Mouse (Mus musculus) hindbrain, postnatal 0 days (tissue): Measurements from ENCODE around the gene Tnk1. TPM values are rescaled to one million over a fixed set of nuclear protein-coding genes. Genes with fewer than 3 reads are reported as not detected.
A peak's percentile ranks its signal among the peaks of the same experiment; 100 is the strongest.

Experiments
- ATAC-seq: fragments of 200-750 bp; cut with Nextera tagmentation; 2 replicates; pipeline ENCODE4 v1.8.0; 2017; ENCODE audit warnings: mild to moderate bottlenecking, moderate TSS enrichment, moderate library complexity
- DNase-seq: peaks from one replicate; pipeline ENCODE4 v3.0.0-alpha.2; 2015; ENCODE audit warnings: low spot score
- H3K27ac ChIP-seq: fragments of 300-500 bp; sonication (generic); 2 replicates; pipeline ENCODE4 v1.5.1; 2014; ENCODE audit warnings: mild to moderate bottlenecking
- H3K27me3 ChIP-seq: fragments of 300-500 bp; sonication (generic); 2 replicates; pipeline ENCODE4 v1.6.1; 2014; ENCODE audit warnings: low read length, mixed read lengths; ENCODE audit not compliant: insufficient read depth
- H3K36me3 ChIP-seq: fragments of 300-500 bp; sonication (generic); 2 replicates; pipeline ENCODE4 v1.6.1; 2014; ENCODE audit warnings: low read length, mixed read lengths; ENCODE audit not compliant: insufficient read depth
- H3K4me1 ChIP-seq: fragments of 300-500 bp; sonication (generic); 2 replicates; pipeline ENCODE4 v1.6.1; 2014; ENCODE audit warnings: antibody characterized with exemption, low read length, mixed read lengths; ENCODE audit not compliant: insufficient read depth
- H3K4me2 ChIP-seq: fragments of 300-500 bp; sonication (generic); 2 replicates; pipeline ENCODE4 v1.6.1; 2014; ENCODE audit warnings: low read depth, mild to moderate bottlenecking, low read length, moderate library complexity, mixed read lengths
- H3K4me3 ChIP-seq: fragments of 300-500 bp; sonication (generic); 2 replicates; pipeline ENCODE4 v1.5.1; 2014; ENCODE audit warnings: low read length
- H3K9ac ChIP-seq: fragments of 300-500 bp; sonication (generic); replicated peaks from 2 replicates; pipeline ENCODE4 v1.6.1; 2014; ENCODE audit warnings: mild to moderate bottlenecking, low read length, moderate library complexity, mixed read lengths
- H3K9me3 ChIP-seq: fragments of 300-500 bp; sonication (generic); 2 replicates; pipeline ENCODE4 v1.6.1; 2016; ENCODE audit warnings: low read length, mixed read lengths
- CTCF ChIP-seq: IDR thresholded peaks from 2 replicates; pipeline ENCODE4 v1.5.1; 2016; ENCODE audit warnings: antibody characterized with exemption, control low read depth, low read depth
- WGBS: fragments of 180-500 bp; shearing (Covaris S2); extraction: QIAGEN DNeasy Blood & Tissue Kit; methylation state at CpG from one replicate; pipeline ENCODE4 v1.1.7; 2014; 5-methylcytosine and 5-hydroxymethylcytosine counted together
- polyA plus RNA-seq: library from polyadenylated mRNA; unstranded; fragments of >200 nt; fragmentation: Nextera tagmentation; extraction: Ambion mirVana; gene quantifications from 2 replicates; pipeline ENCODE4 v1.2.1, GENCODE M21; 2015
- total RNA-seq: library from RNA; depleted of rRNA; stranded (reverse); fragments of >200 nt; gene quantifications from 2 replicates; pipeline ENCODE4 v1.2.3, GENCODE M21; 2014

The Tnk1 gene
- total and polyA plus RNA-seq, 2 experiments from 2014 or later, result not detected

DNA sequence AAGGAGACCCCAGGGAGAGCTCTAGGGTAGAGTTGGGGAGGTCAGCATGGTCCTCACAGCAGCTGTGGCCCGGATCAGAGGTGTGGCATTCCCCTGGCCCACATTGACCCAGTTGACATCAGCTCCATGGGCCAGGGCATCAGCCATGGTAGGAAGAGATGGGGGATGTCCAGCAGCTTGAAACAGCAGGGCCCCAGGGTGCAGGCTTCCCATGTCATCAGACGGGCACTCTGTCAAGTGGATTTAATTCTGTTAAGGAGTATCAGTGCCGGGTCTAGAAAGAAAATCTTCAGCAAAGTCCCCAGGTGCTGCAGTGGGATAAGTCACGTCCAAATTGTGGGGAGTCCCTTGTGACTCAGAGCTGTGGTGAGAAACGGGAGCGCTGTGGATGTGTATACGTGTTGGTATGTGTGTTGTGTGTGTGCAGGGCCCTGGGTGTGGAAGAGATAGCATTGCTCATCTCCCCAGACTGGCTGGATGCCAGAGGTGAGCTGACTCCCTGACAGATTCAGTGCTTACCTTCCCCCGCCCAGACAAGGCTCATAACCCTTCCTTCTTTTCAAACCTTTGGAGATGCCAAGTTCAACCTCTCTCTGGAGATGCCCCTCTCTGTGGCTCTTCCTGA lies 25.1 kb upstream of the Tnk1 start:
- no peaks in the 10 kb centered on the region for H3K36me3 ChIP-seq
- H3K27ac ChIP-seq, result no peak overlapping the region
- no peaks in the 10 kb centered on the region for H3K27me3 ChIP-seq
- 86% methylated on average over 8 of the region's 8 CpGs for WGBS
- ATAC-seq (no peak), DNase-seq (no peak)
- H3K9me3 ChIP-seq, result no peaks in the 10 kb centered on the region
- no peaks in the 10 kb centered on the region for H3K4me1 ChIP-seq
- H3K4me3 ChIP-seq, result no peak overlapping the region
- no peak overlapping the region for H3K4me2 ChIP-seq
- H3K9ac ChIP-seq, result no peak overlapping the region
- no peak for TF ChIP-seq CTCF

DNA sequence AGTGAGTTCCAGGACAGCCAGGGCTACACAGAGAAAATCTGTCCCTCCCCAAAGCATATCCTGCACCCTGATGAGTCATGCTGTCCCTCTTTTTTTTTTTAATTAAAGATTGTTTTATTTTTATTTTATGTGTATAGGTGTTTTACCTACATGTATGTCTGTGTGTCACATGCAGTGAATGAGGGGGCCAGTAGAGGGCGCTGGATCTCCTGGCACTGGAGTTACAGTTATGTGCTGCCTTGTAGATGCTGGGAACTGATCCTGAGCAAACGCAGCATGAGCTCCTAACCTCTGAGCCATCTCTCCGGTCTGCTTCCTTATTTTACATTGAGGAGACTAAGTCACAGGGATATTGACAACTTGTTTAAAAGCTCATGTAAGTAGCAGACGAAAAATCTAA lies 24.5 kb upstream of the Tnk1 start:
- TF ChIP-seq CTCF, result peak; percentile 47
- DNase-seq, result no peak
- WGBS, result 70% methylated on average over 4 of the region's 4 CpGs
- H3K36me3 ChIP-seq, result no peaks in the 10 kb centered on the region
- H3K4me2 ChIP-seq, result no peak overlapping the region
- H3K9ac ChIP-seq, result no peak overlapping the region
- no peaks in the 10 kb centered on the region for H3K27me3 ChIP-seq
- H3K27ac ChIP-seq, result no peak overlapping the region
- ATAC-seq, result no peak
- no peak overlapping the region for H3K4me3 ChIP-seq
- no peaks in the 10 kb centered on the region for H3K4me1 ChIP-seq
- no peaks in the 10 kb centered on the region for H3K9me3 ChIP-seq

DNA sequence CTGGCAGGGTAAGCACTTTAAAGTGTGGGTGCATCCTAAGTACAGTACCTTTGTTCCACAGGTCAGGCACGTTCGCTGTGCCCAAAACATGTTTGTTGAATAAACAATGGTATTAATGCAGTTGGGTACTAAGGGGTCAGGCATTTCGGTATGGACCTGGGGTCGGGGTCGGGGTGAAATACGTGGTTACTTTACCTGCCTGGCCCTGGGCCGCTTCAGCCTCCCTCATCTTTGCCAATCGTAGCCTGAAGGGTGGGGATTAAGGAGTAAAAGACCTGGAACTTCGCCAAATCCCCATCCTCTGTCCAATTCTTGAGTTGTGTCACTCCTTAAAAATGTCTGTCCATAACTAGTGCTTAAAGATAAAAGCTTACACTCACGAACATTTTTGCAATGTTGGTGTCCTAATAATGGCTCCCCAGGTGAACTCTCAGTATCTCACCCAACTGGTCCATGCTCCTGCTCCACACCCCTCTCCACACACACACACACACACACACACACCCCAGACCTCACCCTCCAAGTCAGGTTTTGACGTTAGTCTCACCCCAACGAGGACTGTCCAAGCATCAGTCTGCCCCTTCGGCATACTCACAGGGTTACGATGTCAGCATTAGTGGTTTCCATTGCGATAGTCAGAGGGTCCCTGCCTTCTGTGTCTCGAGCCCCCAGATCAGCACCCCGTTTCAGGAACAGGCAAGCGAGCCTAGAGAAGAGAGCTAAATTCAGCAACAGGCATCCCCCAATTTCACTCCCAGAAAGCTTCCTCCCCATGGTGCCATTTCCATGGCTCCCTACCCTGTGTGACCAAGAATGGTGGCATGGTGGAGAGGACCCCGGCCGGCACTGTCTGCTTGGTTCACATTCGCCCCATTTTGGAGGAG lies 23.5 kb upstream of the Tnk1 start:
- ATAC-seq (no peak), DNase-seq (no peak)
- Histone ChIP-seq H3K4me1 (peaks cover 4% of the 10 kb centered on the region; the same call in 1 of the 2 replicates), H3K4me2 (peak overlapping the region; percentile 54), H3K27me3 (no peaks in the 10 kb centered on the region), H3K4me3 (peak overlapping the region; percentile 34; the same call in 1 of the 2 replicates), H3K9me3 (no peaks in the 10 kb centered on the region), H3K9ac (0 out of 2 replicates have a peak overlapping the region, but pooled peaks have one; percentile 37), H3K36me3 (no peaks in the 10 kb centered on the region), H3K27ac (no peak overlapping the region)
- WGBS, result 58% methylated on average over 21 of the region's 21 CpGs
- TF ChIP-seq CTCF, result no peak

DNA sequence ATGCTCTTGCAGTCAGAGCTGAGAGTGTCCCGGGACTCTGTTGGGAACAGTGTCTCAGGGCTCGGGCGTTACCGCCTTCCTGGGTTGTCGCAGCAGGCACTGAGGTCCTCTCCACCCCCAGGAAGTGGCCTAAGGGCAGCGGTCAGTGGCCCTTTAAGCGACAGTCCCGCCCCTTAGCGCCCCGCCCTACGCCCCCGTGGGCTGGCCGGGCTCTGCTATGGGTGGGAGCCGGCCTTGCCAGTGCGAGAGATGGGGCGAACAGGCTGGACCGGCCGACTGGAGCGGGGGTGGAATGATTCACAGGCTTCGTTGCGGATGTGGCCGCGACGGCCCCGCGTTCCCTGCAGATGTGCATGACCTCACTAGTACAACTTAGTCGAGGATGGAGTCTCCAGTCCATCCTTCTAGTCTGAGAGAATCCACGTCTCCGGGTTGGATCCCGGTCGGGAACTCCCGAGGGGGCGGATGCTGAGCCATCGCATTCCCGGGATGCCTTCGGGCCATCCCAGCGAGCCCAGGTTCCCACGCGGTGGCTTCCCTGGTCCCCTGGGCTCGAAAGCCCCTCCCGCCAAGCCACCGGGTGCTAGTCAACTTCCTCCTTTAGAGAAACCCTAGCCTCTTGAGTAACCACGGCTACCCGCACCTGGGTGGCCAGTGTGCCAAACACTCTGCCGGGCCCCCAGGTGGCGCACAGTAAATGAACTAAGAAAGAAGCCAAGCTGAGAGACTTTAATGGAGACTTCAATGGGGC lies 22.5 kb upstream of the Tnk1 start, which contains the start of gene Kctd11:
Kctd11 (minus strand) TSS at position 554 of the 751 bp plus-strand sequence.
- 0 out of 2 replicates have a peak, but pooled peaks have one; percentile 13 for TF ChIP-seq CTCF
- DNase-seq (peak; percentile 78), ATAC-seq (peak; percentile 87)
- H3K27ac ChIP-seq, result peak within 1 kb of the TSS; percentile 57
- peak within 1 kb of the TSS; percentile 54 for H3K4me2 ChIP-seq
- peak within 1 kb of the TSS; percentile 34 for H3K4me3 ChIP-seq
- H3K27me3 ChIP-seq, result no peaks in the 10 kb centered on the region
- H3K4me1 ChIP-seq, result peaks cover 5% of the 10 kb centered on the region; the same call in 1 of the 2 replicates
- H3K9ac ChIP-seq, result peak within 1 kb of the TSS; percentile 37; the same call in 1 of the 2 replicates
- WGBS, result under 1% methylated on average over 45 of the region's 46 CpGs
- H3K36me3 ChIP-seq, result no peaks in the 10 kb centered on the region
- no peaks in the 10 kb centered on the region for H3K9me3 ChIP-seq

DNA sequence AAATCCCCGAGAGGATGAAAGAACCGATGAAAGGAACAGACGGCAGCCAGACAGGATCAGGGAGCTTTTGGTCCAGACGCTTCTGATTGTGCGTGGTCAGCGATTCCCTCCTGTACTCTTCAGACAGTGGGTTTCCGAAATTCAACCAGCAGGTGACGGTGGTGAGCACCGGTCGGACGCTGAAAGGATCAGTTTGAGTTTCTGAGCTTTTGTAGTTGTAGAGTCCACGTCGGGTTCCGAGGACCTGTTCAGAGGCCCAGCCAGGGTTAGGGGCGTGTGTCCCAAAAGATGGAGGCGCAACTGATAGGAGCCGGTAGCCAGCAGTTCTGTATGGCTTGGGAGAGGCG lies 21.9 kb upstream of the Tnk1 start:
- no peaks in the 10 kb centered on the region for H3K36me3 ChIP-seq
- H3K4me1 ChIP-seq, result peaks cover 5% of the 10 kb centered on the region; the same call in 1 of the 2 replicates
- H3K27me3 ChIP-seq, result no peaks in the 10 kb centered on the region
- peak; percentile 86 for TF ChIP-seq CTCF
- ATAC-seq, result peak; percentile 52
- H3K27ac ChIP-seq, result peak overlapping the region; percentile 57
- no peaks in the 10 kb centered on the region for H3K9me3 ChIP-seq
- peak overlapping the region; percentile 37; the same call in 1 of the 2 replicates for H3K9ac ChIP-seq
- H3K4me3 ChIP-seq, result peak overlapping the region; percentile 34
- peak; percentile 83 for DNase-seq
- H3K4me2 ChIP-seq, result peak overlapping the region; percentile 54
- under 1% methylated on average over 18 of the region's 18 CpGs for WGBS

DNA sequence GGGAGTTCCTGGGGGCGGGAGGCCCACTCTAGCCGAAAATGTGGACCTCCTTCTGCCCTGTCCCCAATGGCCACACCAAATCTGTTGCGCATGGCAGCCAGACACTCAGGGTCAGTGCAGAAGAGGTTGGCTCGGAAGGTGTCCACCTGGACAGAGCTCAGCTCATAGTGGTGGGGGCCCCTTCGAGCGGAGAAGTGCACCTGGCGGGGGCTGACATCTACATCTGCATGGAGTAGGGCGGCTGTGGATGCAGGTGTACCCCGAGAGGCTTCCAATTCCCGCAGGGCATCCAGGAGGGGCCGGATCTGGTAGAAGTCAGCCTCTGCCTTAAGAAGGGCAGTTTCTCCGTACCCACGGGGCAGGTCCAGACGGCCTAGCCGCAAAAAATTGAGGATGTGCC lies 21.2 kb upstream of the Tnk1 start:
- H3K36me3 ChIP-seq, result no peaks in the 10 kb centered on the region
- no peak for TF ChIP-seq CTCF
- H3K4me3 ChIP-seq, result peak overlapping the region; percentile 34
- H3K4me1 ChIP-seq, result peaks cover 5% of the 10 kb centered on the region; the same call in 1 of the 2 replicates
- ATAC-seq, result no peak
- peak overlapping the region; percentile 37; the same call in 1 of the 2 replicates for H3K9ac ChIP-seq
- peak overlapping the region; percentile 54 for H3K4me2 ChIP-seq
- H3K27me3 ChIP-seq, result no peaks in the 10 kb centered on the region
- H3K9me3 ChIP-seq, result no peaks in the 10 kb centered on the region
- DNase-seq, result no peak
- 58% methylated on average over 15 of the region's 15 CpGs for WGBS
- no peak overlapping the region for H3K27ac ChIP-seq
